Comparison of ENCODE assay signal across 24 mouse cellular contexts in genomic region chr9:116728093-116728492, GRCm38 (mm10).
"Had no signal": no experiment of that assay in that cellular context is flagged by ENCODE, and none has a peak within 500 bp of the region (broad histone marks: within the 10 kb centered on the region; RNA-seq: fewer than 3 reads in every experiment).

No protein-coding gene starts in this region.

- H3K27me3 ChIP-seq: heart, embryonic 12.5 days; hindbrain, embryonic 12.5 days; intestine, embryonic 15.5 days; limb, embryonic 12.5 days had no signal

- H3K4me1 ChIP-seq: hindbrain, embryonic 10.5 days; hindbrain, embryonic 12.5 days; limb, embryonic 10.5 days; limb, embryonic 12.5 days had no signal

- DNase-seq: gastrocnemius, adult 2 months; gastrocnemius, postnatal 10 days; gastrocnemius, postnatal 25 days; heart, postnatal 10 days; heart, postnatal 4 days; kidney, adult 18-20 months; kidney, adult 8-10 months; kidney, postnatal 10 days; kidney, postnatal 25 days; kidney, postnatal 4 days had no signal

- H3K4me3 ChIP-seq: gastrocnemius, adult 2 months; heart, embryonic 10.5 days; heart, embryonic 12.5 days; hindbrain, embryonic 10.5 days; hindbrain, embryonic 12.5 days; intestine, embryonic 15.5 days; layer of hippocampus, adult 2 months; left cerebral cortex, adult 2 months; limb, embryonic 10.5 days; limb, embryonic 12.5 days had no signal

- H3K36me3 ChIP-seq: heart, embryonic 10.5 days; heart, embryonic 12.5 days; hindbrain, embryonic 10.5 days; hindbrain, embryonic 12.5 days; intestine, embryonic 15.5 days; limb, embryonic 10.5 days; limb, embryonic 12.5 days had no signal

- H3K4me2 ChIP-seq: heart, embryonic 12.5 days; hindbrain, embryonic 12.5 days; hindbrain, embryonic 14.5 days; intestine, embryonic 15.5 days; limb, embryonic 12.5 days had no signal

- H3K9me3 ChIP-seq: heart, embryonic 10.5 days; heart, embryonic 12.5 days; hindbrain, embryonic 10.5 days; hindbrain, embryonic 12.5 days; intestine, embryonic 15.5 days; limb, embryonic 10.5 days; limb, embryonic 12.5 days had no signal

- H3K27ac ChIP-seq: gastrocnemius, adult 2 months; heart, embryonic 10.5 days; hindbrain, embryonic 10.5 days; hindbrain, embryonic 12.5 days; hindbrain, embryonic 14.5 days; intestine, embryonic 15.5 days; layer of hippocampus, adult 2 months; left cerebral cortex, adult 2 months; limb, embryonic 10.5 days; limb, embryonic 12.5 days had no signal

- H3K9ac ChIP-seq: heart, embryonic 12.5 days; hindbrain, embryonic 12.5 days; hindbrain, embryonic 14.5 days; intestine, embryonic 15.5 days; limb, embryonic 12.5 days had no signal

- ATAC-seq: forebrain, embryonic 16.5 days; hindbrain, embryonic 16.5 days; inflammation-experienced regulatory T-cells, adult 6 months; intestine, embryonic 15.5 days; intestine, postnatal 0 days had no signal
